Mouse (Mus musculus) heart, adult 2 months (tissue): ENCODE data around the gene Ppp1r36.

ENCODE experiments used
- CTCF ChIP-seq: fragments of 200-600 bp; IDR thresholded peaks from 2 replicates; pipeline ENCODE4 v1.8.1; 2022; ENCODE audit warnings: antibody characterized with exemption, mild to moderate bottlenecking, moderate library complexity
- EP300 ChIP-seq: fragments of 200-500 bp; IDR thresholded peaks from 2 replicates; pipeline ENCODE4 v1.6.1; 2011; ENCODE audit warnings: low read depth, low read length, control low read depth; ENCODE audit not compliant: insufficient read depth

GRCm38 (mm10) chr12:76368790-76369205 is 48.5 kb upstream of the Ppp1r36 start:
- TF ChIP-seq CTCF (no peak), EP300 (no peak)
